Mouse (Mus musculus) spleen, adult 2 months (tissue): ENCODE results near the gene Ccdc34.

Experiments used
- CTCF ChIP-seq: fragments of 200-500 bp; IDR thresholded peaks from 2 replicates; pipeline ENCODE4 v1.5.1; 2011; ENCODE audit warnings: mild to moderate bottlenecking, inconsistent platforms; ENCODE audit not compliant: insufficient read depth, insufficient read length, insufficient replicate concordance; ENCODE audit errors: extremely low read depth
- POLR2A ChIP-seq: fragments of 200-500 bp; IDR thresholded peaks from 2 replicates; pipeline ENCODE4 v1.6.1; 2011; ENCODE audit warnings: low read depth, low read length, inconsistent platforms

DNA sequence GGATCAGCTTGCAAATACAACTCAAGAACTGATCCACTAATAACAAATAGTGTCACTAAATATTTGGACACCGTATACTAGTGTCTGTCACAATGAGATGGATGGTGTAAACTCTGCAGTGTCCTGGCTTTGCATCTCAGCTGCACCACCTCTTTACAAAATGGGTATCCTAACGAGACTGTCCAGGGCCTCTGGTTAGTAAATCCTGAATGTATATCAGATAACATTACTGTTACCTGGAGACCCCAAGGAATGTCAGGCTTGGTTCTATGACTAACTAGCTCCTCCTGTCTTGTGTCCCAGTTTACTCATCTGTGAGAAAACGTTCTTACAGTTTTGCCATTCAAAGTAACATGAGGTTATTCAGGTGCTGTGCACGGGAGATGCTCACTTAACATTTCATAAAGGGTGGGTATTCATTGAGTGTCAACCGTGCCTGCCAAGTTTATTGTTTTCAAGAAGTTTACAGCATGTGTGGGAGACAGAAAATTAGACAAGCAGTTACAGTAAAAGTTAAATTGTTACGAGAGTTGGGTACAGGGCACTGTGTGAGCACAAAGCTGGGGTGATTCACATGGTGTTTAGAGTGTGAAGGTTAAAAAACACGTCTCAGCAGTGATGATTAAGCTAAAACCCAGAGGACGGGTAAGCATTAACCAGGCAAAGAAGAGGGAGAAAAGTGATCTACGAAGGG is 197.5 kb downstream of the Ccdc34 start:
- TF ChIP-seq POLR2A, result no peak
- no peak for TF ChIP-seq CTCF
